Mouse (Mus musculus): ENCODE data around the gene Tbc1d5. TPM values are rescaled to one million over a fixed set of nuclear protein-coding genes. Genes with fewer than 3 reads are reported as not detected.

Gene Tbc1d5
- polyA plus RNA-seq, 1 experiment from 2014 or later = 13.9 TPM

DNA sequence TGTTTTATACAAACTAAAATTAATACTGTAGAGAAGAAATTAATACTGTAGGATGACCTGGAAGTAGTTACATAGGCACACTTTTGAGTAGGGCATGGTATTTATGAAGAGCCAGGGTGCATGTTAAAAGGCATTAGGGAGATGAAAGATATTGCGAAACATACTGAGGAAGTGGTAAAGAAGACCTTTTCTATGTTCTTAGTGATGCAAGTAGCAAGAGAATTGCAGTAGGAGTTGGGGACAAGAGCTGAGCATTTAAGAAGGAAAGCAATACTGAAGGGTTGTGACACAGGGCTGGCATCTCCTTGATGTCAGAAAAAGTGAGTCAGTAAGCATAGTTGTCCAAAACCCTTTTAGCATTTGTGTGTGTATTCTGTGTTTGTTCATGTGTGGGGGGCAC, 289.7 kb downstream of the Tbc1d5 start:
- H3K4me1 ChIP-seq (replicated peaks; ENCODE audit: control insufficient read depth, insufficient read depth, low read length) = no peaks in the 10 kb centered on the region
- no peak overlapping the region for H3K27ac ChIP-seq (ENCODE audit: low read depth, low read length)
- whole genome bisulfite sequencing = 98% methylated on average over 1 of the region's 1 CpGs
- no peaks in the 10 kb centered on the region for H3K36me3 ChIP-seq (ENCODE audit: control insufficient read depth, insufficient read depth, low read length)
- H3K4me3 ChIP-seq (ENCODE audit: low read depth, low read length) = no peak overlapping the region
- no peak overlapping the region for H3K4me2 ChIP-seq (ENCODE audit: low read depth, low read length, severe bottlenecking)
- ATAC-seq (replicated peaks; ENCODE audit: low FRiP score) (no peak), DNase-seq (ENCODE audit: low spot score) (no peak)
- H3K27me3 ChIP-seq (ENCODE audit: control insufficient read depth, insufficient read depth, low read length) = no peaks in the 10 kb centered on the region
- no peaks in the 10 kb centered on the region for H3K9me3 ChIP-seq (ENCODE audit: control insufficient read depth, low read length)
- H3K9ac ChIP-seq (ENCODE audit: low read length) = no peak overlapping the region

DNA sequence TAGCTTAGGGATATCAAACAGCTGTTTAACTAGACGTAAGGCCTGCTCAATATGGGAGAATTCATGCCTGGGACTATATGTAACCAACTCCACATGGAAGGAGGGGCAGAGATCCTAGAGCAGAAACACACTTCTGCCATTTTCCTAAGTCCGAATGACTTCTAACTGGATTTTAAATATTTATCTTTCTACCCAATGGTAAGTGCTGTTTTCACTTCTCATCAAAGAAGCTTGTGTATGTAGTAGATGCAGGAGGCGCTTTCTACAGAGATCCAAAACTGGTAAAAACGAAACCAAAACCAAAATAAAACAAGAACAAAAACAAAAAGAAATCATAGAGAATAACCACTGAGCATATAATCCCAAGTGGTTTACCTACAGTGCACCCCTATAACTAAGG, 299.2 kb downstream of the Tbc1d5 start:
- Histone ChIP-seq H3K27me3 (ENCODE audit: control insufficient read depth, insufficient read depth, low read length) (no peaks in the 10 kb centered on the region), H3K9ac (ENCODE audit: low read length) (no peak overlapping the region), H3K27ac (ENCODE audit: low read depth, low read length) (no peak overlapping the region), H3K36me3 (ENCODE audit: control insufficient read depth, insufficient read depth, low read length) (no peaks in the 10 kb centered on the region), H3K9me3 (ENCODE audit: control insufficient read depth, low read length) (no peaks in the 10 kb centered on the region), H3K4me3 (ENCODE audit: low read depth, low read length) (no peak overlapping the region), H3K4me1 (replicated peaks; ENCODE audit: control insufficient read depth, insufficient read depth, low read length) (no peaks in the 10 kb centered on the region), H3K4me2 (ENCODE audit: low read depth, low read length, severe bottlenecking) (no peak overlapping the region)
- WGBS = 83% methylated on average over 4 of the region's 4 CpGs
- DNase-seq (ENCODE audit: low spot score) (no peak), ATAC-seq (replicated peaks; ENCODE audit: low FRiP score) (no peak)

DNA sequence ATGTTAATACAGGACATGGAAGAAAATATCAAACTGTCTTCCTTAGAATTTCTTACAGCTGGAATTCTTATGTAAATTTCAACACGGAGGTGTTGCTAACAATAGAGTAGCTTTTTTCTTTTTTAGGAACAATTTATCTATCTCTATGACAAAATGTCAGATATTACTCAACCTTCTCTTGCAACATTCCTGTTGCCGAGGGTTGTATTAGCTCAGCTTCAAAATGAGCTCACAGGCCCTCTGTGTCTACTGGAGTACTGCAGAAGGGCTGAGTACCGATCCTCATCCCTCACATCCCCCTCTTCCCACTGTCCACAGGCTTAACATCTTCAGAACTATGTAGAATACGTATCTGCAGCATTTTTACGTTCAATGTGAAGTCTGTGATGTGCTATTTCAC, 302.7 kb downstream of the Tbc1d5 start:
- Histone ChIP-seq H3K4me2 (ENCODE audit: low read depth, low read length, severe bottlenecking) (no peak overlapping the region), H3K9ac (ENCODE audit: low read length) (no peak overlapping the region), H3K27ac (ENCODE audit: low read depth, low read length) (no peak overlapping the region), H3K4me1 (replicated peaks; ENCODE audit: control insufficient read depth, insufficient read depth, low read length) (no peaks in the 10 kb centered on the region), H3K27me3 (ENCODE audit: control insufficient read depth, insufficient read depth, low read length) (no peaks in the 10 kb centered on the region), H3K9me3 (ENCODE audit: control insufficient read depth, low read length) (no peaks in the 10 kb centered on the region), H3K36me3 (ENCODE audit: control insufficient read depth, insufficient read depth, low read length) (no peaks in the 10 kb centered on the region), H3K4me3 (ENCODE audit: low read depth, low read length) (no peak overlapping the region)
- 87% methylated on average over 5 of the region's 5 CpGs for WGBS
- ATAC-seq (replicated peaks; ENCODE audit: low FRiP score) = no peak
- no peak for DNase-seq (ENCODE audit: low spot score)

DNA sequence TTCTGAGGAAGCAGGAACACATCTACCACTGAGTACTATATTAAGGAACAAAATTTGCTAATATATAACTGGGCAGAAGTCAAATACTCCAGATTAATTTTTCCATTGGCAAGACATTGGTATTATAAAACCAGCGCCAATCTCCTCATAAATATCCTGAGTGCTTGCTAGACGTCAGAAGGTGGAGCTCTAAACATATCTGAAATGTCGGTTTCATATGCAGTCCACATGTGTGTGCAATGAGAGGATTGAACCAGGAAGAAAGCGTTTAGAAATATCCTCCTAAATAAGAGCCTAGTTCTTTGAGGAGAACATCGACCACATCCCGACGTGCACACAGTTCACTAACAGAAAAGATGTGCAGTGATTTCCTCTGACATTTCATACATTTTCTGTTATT, 305.1 kb downstream of the Tbc1d5 start:
- DNase-seq (ENCODE audit: low spot score) (no peak), ATAC-seq (replicated peaks; ENCODE audit: low FRiP score) (no peak)
- H3K4me2 ChIP-seq (ENCODE audit: low read depth, low read length, severe bottlenecking) = no peak overlapping the region
- no peaks in the 10 kb centered on the region for H3K4me1 ChIP-seq (replicated peaks; ENCODE audit: control insufficient read depth, insufficient read depth, low read length)
- H3K4me3 ChIP-seq (ENCODE audit: low read depth, low read length) = no peak overlapping the region
- no peak overlapping the region for H3K9ac ChIP-seq (ENCODE audit: low read length)
- H3K27me3 ChIP-seq (ENCODE audit: control insufficient read depth, insufficient read depth, low read length) = no peaks in the 10 kb centered on the region
- no peak overlapping the region for H3K27ac ChIP-seq (ENCODE audit: low read depth, low read length)
- H3K36me3 ChIP-seq (ENCODE audit: control insufficient read depth, insufficient read depth, low read length) = no peaks in the 10 kb centered on the region
- 87% methylated on average over 7 of the region's 7 CpGs for WGBS
- no peaks in the 10 kb centered on the region for H3K9me3 ChIP-seq (ENCODE audit: control insufficient read depth, low read length)

DNA sequence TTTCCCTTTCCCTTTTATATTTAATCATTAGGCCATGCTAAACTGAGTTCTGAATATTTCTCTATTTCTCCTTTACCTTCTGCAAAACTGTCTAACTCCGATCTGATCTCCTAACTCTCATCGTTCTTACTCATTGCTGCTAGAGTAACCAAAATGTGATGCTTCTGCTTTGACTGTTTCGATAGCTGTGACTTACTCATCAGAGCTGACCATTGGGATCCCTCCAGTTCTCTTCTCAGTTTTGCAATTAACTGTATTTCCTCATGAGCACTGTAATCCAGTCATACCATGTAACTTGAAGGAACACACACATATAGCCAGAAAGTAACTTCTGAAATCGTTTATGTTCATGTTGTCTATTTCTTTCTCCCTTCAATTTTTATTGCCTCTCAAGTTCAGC, 306.6 kb downstream of the Tbc1d5 start:
- Histone ChIP-seq H3K9me3 (ENCODE audit: control insufficient read depth, low read length) (no peaks in the 10 kb centered on the region), H3K4me2 (ENCODE audit: low read depth, low read length, severe bottlenecking) (no peak overlapping the region), H3K4me1 (replicated peaks; ENCODE audit: control insufficient read depth, insufficient read depth, low read length) (no peaks in the 10 kb centered on the region), H3K27ac (ENCODE audit: low read depth, low read length) (no peak overlapping the region), H3K9ac (ENCODE audit: low read length) (no peak overlapping the region), H3K36me3 (ENCODE audit: control insufficient read depth, insufficient read depth, low read length) (no peaks in the 10 kb centered on the region), H3K4me3 (ENCODE audit: low read depth, low read length) (no peak overlapping the region), H3K27me3 (ENCODE audit: control insufficient read depth, insufficient read depth, low read length) (no peaks in the 10 kb centered on the region)
- DNase-seq (ENCODE audit: low spot score) (no peak), ATAC-seq (replicated peaks; ENCODE audit: low FRiP score) (no peak)
- 95% methylated on average over 4 of the region's 4 CpGs for WGBS

DNA sequence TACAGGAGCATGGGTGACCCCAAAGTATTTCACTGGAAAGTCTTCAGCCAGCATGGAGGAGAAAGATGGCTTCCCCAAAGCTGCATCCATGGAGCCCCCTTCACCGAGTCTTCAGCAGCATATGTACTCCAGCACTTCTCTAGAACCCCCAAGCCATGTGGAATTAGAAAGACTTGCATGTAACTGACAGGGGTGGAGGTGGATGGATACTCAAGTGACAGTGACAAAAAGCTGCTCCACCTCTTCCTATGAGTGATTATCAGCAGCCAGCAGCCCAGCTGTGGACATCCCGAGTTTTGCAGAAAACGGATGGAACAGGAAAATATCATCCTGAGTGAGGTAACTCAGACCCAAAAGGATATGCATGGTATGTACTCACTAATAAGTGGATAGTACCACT, 311.9 kb downstream of the Tbc1d5 start:
- Histone ChIP-seq H3K9ac (ENCODE audit: low read length) (no peak overlapping the region), H3K27me3 (ENCODE audit: control insufficient read depth, insufficient read depth, low read length) (no peaks in the 10 kb centered on the region), H3K36me3 (ENCODE audit: control insufficient read depth, insufficient read depth, low read length) (no peaks in the 10 kb centered on the region), H3K4me1 (replicated peaks; ENCODE audit: control insufficient read depth, insufficient read depth, low read length) (no peaks in the 10 kb centered on the region), H3K9me3 (ENCODE audit: control insufficient read depth, low read length) (no peaks in the 10 kb centered on the region), H3K4me3 (ENCODE audit: low read depth, low read length) (no peak overlapping the region), H3K4me2 (ENCODE audit: low read depth, low read length, severe bottlenecking) (no peak overlapping the region), H3K27ac (ENCODE audit: low read depth, low read length) (no peak overlapping the region)
- DNase-seq (ENCODE audit: low spot score) = no peak
- 92% methylated on average over 3 of the region's 3 CpGs for WGBS
- ATAC-seq (replicated peaks; ENCODE audit: low FRiP score) = no peak

DNA sequence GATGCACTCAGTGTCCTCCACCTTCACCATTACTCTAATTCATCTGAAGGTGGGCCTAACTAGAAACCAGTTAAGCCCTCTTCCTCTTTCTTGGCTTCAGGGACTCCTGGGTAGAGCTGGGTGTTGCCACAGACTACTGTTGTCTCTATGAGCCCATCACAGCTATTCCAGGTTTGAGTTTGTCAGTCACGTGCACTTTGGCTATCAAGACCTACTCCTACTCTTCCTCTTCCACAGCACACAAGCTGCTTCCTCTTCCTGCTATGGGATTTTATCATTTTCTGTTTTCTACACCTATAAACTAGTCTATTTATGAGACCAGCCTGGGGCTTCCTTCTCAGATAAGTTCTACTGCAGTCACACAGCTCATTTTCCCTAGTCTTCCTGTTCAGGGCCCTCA, 314.4 kb downstream of the Tbc1d5 start:
- H3K4me2 ChIP-seq (ENCODE audit: low read depth, low read length, severe bottlenecking) = no peak overlapping the region
- H3K27me3 ChIP-seq (ENCODE audit: control insufficient read depth, insufficient read depth, low read length) = no peaks in the 10 kb centered on the region
- 100% methylated on average over 1 of the region's 1 CpGs for WGBS
- H3K4me1 ChIP-seq (replicated peaks; ENCODE audit: control insufficient read depth, insufficient read depth, low read length) = no peaks in the 10 kb centered on the region
- H3K4me3 ChIP-seq (ENCODE audit: low read depth, low read length) = no peak overlapping the region
- no peak overlapping the region for H3K27ac ChIP-seq (ENCODE audit: low read depth, low read length)
- H3K9me3 ChIP-seq (ENCODE audit: control insufficient read depth, low read length) = no peaks in the 10 kb centered on the region
- ATAC-seq (replicated peaks; ENCODE audit: low FRiP score) = no peak
- no peaks in the 10 kb centered on the region for H3K36me3 ChIP-seq (ENCODE audit: control insufficient read depth, insufficient read depth, low read length)
- no peak overlapping the region for H3K9ac ChIP-seq (ENCODE audit: low read length)
- no peak for DNase-seq (ENCODE audit: low spot score)

DNA sequence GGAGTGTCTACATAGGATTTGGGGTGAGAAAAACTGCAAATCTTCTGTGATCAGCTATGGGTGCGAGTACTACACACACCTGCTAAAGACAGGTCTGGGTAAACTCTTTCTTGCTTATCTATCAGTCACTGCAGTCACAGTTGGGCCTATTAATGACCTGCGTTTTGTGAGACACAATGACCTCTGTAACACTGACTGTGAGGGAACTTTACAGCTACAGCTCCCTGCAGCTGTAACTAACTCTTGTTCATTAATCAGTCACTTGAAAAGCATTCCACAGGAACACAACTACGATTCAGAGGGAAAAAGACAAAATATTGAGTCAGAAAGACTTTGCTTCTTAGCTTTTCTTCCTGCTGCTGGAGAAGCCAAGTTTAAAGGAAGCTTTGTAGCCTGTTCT, 325.9 kb downstream of the Tbc1d5 start:
- DNase-seq (ENCODE audit: low spot score) = no peak
- 34% methylated on average over 3 of the region's 3 CpGs for WGBS

DNA sequence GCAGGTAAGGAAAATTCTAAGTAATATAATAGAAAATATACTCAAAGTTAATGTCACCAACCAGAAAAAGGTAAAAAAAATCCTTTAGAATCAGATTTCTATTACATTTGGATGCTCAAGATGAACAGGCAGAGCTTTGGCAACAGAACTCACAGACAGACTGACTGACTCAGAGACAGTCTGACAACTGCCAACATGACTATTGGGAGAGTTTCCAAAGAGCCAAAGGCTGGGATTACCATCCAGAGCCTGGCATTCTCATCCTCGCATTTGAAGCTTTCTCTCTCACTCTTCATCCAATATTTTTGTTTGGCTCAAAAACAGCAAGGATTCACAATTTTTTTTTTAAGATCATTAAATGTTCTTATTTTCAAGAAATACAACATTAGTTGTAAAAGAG, 327.8 kb downstream of the Tbc1d5 start:
- Histone ChIP-seq H3K4me1 (replicated peaks; ENCODE audit: control insufficient read depth, insufficient read depth, low read length) (no peaks in the 10 kb centered on the region), H3K9ac (ENCODE audit: low read length) (no peak overlapping the region), H3K27ac (ENCODE audit: low read depth, low read length) (no peak overlapping the region), H3K4me3 (ENCODE audit: low read depth, low read length) (no peak overlapping the region), H3K4me2 (ENCODE audit: low read depth, low read length, severe bottlenecking) (no peak overlapping the region), H3K36me3 (ENCODE audit: control insufficient read depth, insufficient read depth, low read length) (no peaks in the 10 kb centered on the region), H3K27me3 (ENCODE audit: control insufficient read depth, insufficient read depth, low read length) (no peaks in the 10 kb centered on the region), H3K9me3 (ENCODE audit: control insufficient read depth, low read length) (no peaks in the 10 kb centered on the region)
- ATAC-seq (replicated peaks; ENCODE audit: low FRiP score) (no peak), DNase-seq (ENCODE audit: low spot score) (no peak)
- 87% methylated on average over 1 of the region's 1 CpGs for WGBS

More for the DNA sequence above, 325.9 kb downstream of the Tbc1d5 start:
- Histone ChIP-seq H3K27me3 (ENCODE audit: control insufficient read depth, insufficient read depth, low read length) (no peaks in the 10 kb centered on the region), H3K27ac (ENCODE audit: low read depth, low read length) (no peak overlapping the region), H3K4me1 (replicated peaks; ENCODE audit: control insufficient read depth, insufficient read depth, low read length) (no peaks in the 10 kb centered on the region), H3K4me3 (ENCODE audit: low read depth, low read length) (no peak overlapping the region), H3K9me3 (ENCODE audit: control insufficient read depth, low read length) (no peaks in the 10 kb centered on the region), H3K4me2 (ENCODE audit: low read depth, low read length, severe bottlenecking) (no peak overlapping the region), H3K36me3 (ENCODE audit: control insufficient read depth, insufficient read depth, low read length) (no peaks in the 10 kb centered on the region), H3K9ac (ENCODE audit: low read length) (no peak overlapping the region)
- no peak for ATAC-seq (replicated peaks; ENCODE audit: low FRiP score)

Data from forebrain, embryonic 11.5 days (tissue).